Mouse (Mus musculus) retina, postnatal 7 days (tissue): ENCODE measurements around the gene Ncapd2.
"Not testable (repeated sequence)": the region's sequence is repeated elsewhere in the genome, so short reads cannot be mapped to it uniquely, and the experiment has no call there.

Experiments
- DNase-seq: peaks from one replicate; pipeline ENCODE4 v3.0.0-alpha.2; 2012; ENCODE audit warnings: low read depth, low spot score

The Ncapd2 gene

GRCm38 (mm10) chr6:125165328-125165891 is 26.1 kb downstream of the Ncapd2 start:
- DNase-seq, result peak; percentile 93

GRCm38 (mm10) chr6:125164672-125165327 is 26.7 kb downstream of the Ncapd2 start:
- DNase-seq, result no peak

- no peak for DNase-seq
Observed at GRCm38 (mm10) chr6:125163801-125164657, 27.5 kb downstream of the Ncapd2 start.

- DNase-seq, result not testable (repeated sequence)
Observed at GRCm38 (mm10) chr6:125162615-125163305, 28.7 kb downstream of the Ncapd2 start.

GRCm38 (mm10) chr6:125161971-125162370 is 29.5 kb downstream of the Ncapd2 start:
- not testable (repeated sequence) for DNase-seq

- DNase-seq, result no peak
Observed at GRCm38 (mm10) chr6:125160854-125161760, 30.4 kb downstream of the Ncapd2 start.

GRCm38 (mm10) chr6:125160558-125160853 is 31.0 kb downstream of the Ncapd2 start:
- no peak for DNase-seq

DNA sequence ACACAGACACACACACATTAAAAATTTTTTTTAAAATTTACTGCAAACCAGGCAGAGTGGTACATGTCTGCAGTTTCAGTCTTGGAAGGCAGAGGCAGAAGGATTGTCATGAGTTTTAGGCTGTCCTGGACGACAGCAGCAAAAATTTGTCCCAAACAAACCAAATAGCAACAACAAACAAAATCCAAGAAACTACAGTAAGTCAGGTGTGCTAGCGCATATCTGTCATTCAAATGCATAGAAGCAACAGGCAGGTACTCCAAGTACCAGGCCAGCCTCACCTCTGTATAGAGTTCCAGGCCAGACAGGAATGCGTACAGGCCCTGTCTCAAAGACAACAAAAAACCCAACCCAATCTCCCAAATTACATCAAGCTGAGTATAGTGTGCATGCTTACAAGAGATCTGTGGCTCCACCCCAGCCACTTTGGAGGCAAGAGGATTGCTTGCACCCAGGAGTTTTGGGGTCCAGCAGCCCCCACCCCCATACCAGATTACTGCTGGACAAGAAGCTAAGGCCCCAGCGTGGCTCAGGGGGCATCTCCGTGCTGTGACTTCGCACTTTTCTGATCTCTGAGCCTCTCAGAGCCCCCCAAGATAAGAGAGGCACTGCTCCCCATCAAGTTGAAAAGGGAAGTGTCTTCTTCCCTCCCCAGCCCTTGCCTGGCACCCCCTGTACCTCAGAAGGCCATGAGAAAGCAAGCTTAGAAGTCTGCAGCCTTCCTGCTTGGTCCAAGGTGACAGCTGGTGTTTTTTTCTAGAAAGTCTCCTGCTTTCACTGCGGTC is 31.5 kb downstream of the Ncapd2 start:
- DNase-seq, result no peak

GRCm38 (mm10) chr6:125158944-125159492 is 32.5 kb downstream of the Ncapd2 start:
- no peak for DNase-seq

GRCm38 (mm10) chr6:125156903-125157614 is 34.4 kb downstream of the Ncapd2 start:
- no peak for DNase-seq

GRCm38 (mm10) chr6:125156491-125156890 is 35.0 kb downstream of the Ncapd2 start:
- DNase-seq, result no peak

DNA sequence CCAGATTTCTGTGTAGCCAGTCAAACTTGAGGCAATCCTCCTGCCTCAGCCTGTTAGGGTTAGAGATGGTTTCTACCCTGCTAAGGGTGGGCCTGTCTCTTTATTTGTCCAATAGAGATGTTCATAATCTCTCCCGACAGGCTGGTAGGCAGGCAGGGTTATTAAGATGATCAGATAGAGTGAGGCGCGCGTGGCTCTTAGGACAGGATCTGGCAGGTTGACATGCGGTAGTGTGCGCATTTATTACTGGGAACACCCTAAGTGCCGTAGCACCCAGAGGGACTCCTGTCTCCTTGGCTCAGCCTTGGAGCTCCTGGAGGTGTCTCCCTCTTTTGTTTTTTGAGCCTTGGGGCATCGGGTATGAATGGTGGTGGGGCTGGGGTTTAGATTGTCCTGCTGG is 36.2 kb downstream of the Ncapd2 start:
- no peak for DNase-seq

DNA sequence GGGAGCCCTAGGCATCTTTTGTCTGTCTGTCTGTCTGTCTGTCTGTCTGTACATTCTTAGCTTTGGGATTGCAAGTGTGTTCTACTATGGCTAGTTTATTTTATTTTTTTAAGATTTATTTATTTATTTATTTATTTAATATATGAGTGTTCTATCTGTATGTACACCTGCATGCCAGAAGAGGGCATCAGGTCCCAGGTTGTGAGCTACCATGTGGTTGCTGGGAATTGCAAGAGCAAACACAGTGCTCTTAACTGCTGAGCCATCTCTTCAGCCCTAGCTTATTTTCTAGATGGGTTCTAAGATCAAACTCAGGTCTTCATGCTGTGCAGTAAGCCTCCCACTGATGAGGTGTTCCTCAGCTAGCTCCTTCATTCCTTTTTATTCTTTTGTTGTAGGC is 37.0 kb downstream of the Ncapd2 start:
- no peak for DNase-seq

DNA sequence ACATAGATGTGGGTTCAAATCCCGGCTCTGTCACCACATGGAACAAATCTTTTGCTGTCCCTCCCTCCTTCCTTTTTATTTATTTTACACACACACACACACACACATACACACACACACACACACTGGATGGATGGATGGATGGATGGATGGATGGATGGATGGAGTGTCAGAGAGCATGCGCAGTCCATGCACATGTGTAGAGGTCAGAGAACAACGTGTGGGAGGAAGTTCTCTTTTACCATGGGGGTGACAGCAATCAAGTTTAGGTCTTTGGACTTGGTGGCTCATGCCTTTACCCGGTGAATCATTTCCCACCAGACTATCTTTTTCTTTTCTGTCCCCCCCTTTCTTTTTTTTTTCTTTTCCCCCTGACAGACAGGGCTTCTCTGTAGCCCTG is 37.8 kb downstream of the Ncapd2 start:
- no peak for DNase-seq

GRCm38 (mm10) chr6:125153018-125153389 is 38.5 kb downstream of the Ncapd2 start:
- DNase-seq, result no peak

DNA sequence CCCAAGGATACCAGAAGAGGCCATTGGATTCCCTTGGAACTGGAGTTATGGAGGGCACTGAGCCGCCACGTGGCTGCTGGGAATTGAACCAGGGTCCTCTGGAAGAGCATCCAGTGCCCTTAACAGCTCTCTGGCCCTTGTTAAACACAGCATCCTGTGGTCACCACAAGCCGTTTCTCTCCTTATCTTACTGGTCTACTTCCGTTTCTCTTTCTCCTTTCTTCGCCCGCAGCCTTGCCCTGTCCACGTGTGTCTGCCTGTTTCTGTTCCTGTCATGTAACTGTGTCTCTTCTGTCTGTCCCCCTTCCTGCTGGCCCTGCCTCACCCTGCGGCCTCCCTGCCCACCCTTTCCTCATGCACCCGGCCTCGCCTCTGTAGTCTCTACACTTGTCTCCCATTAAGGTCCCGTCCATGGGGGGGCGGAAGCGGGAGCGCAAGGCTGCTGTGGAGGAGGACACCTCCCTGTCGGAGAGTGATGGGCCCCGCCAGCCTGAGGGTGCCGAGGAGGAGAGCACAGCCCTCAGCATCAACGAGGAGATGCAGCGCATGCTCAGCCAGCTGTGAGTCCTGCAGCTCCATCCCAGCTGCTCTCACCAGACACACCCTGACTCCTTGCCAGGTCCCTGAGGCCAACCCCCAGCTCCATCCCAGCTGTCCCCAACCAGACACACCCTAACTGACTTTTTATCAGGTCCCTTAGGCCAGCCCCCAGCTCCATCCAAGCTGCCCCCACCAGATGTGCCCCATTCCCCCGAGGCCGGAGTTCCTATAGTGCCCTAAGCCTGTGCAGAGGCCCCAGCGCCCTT is 39.1 kb downstream of the Ncapd2 start:
- no peak for DNase-seq

GRCm38 (mm10) chr6:125149569-125149950 is 41.9 kb downstream of the Ncapd2 start:
- DNase-seq, result no peak

- DNase-seq, result no peak
Observed at GRCm38 (mm10) chr6:125148926-125149568, 42.5 kb downstream of the Ncapd2 start.
